Mouse (Mus musculus) ES-Bruce4 (cell line): ENCODE results near the gene Filip1l.

Source experiments
- CTCF ChIP-seq: IDR thresholded peaks from one replicate; pipeline ENCODE4 v1.8.1; 2011; ENCODE audit warnings: low read depth, low read length
- EP300 ChIP-seq: IDR thresholded peaks from 2 replicates; pipeline ENCODE4 v1.6.1; 2011; ENCODE audit warnings: low read depth, low read length; ENCODE audit not compliant: insufficient read depth
- POLR2A ChIP-seq: IDR thresholded peaks from one replicate; pipeline ENCODE4 v1.8.1; 2011; ENCODE audit warnings: low read length; ENCODE audit not compliant: insufficient read depth

- TF ChIP-seq POLR2A: no peak
- no peak for TF ChIP-seq CTCF
- no peak for TF ChIP-seq EP300
Observed at GRCm38 (mm10) chr16:57549061-57550037, 196.5 kb downstream of the Filip1l start.
